Mouse (Mus musculus) bone marrow, adult 2 months (tissue): ENCODE results near the gene Agfg1. TPM values are rescaled to one million over a fixed set of nuclear protein-coding genes. Genes with fewer than 3 reads are reported as not detected.
"Not testable (repeated sequence)": the region's sequence is repeated elsewhere in the genome, so short reads cannot be mapped to it uniquely, and the experiment has no call there.

Source experiments
- H3K27ac ChIP-seq: fragments of 200-500 bp; 2 replicates; pipeline ENCODE4 v1.5.1; 2012; ENCODE audit warnings: low read depth, mild to moderate bottlenecking, control low read depth, inconsistent platforms, low read length; ENCODE audit not compliant: control insufficient read depth, poor library complexity, insufficient read depth
- H3K4me1 ChIP-seq: fragments of 200-500 bp; 2 replicates; pipeline ENCODE4 v1.6.1; 2011; ENCODE audit warnings: low read length; ENCODE audit not compliant: control insufficient read depth, insufficient read depth
- H3K4me3 ChIP-seq: fragments of 200-500 bp; replicated peaks from 2 replicates; pipeline ENCODE3; 2011; ENCODE audit warnings: mild to moderate bottlenecking, low read depth, low read length, control low read depth; ENCODE audit not compliant: control insufficient read depth
- CTCF ChIP-seq: fragments of 200-500 bp; IDR thresholded peaks from 2 replicates; pipeline ENCODE4 v1.5.1; 2011; ENCODE audit warnings: low read length, control low read depth; ENCODE audit not compliant: control insufficient read depth, insufficient read depth
- POLR2A ChIP-seq: fragments of 200-500 bp; IDR thresholded peaks from 2 replicates; pipeline ENCODE4 v1.6.1; 2011; ENCODE audit warnings: low read depth, mild to moderate bottlenecking, control low read depth, low read length, borderline replicate concordance; ENCODE audit not compliant: control insufficient read depth
- WGBS: fragments of 180-500 bp; shearing (Covaris S2); methylation state at CpG from one replicate; pipeline ENCODE4 v1.1.7; 2018; 5-methylcytosine and 5-hydroxymethylcytosine counted together
- polyA plus RNA-seq: library from polyadenylated mRNA; stranded (reverse); fragments of >200 nt; gene quantifications from 2 replicates; pipeline ENCODE4 v1.2.4, GENCODE M21; 2011; ENCODE audit warnings: low replicate concordance; ENCODE audit not compliant: missing spikeins, insufficient read depth, insufficient read length

The Agfg1 gene
- polyA plus RNA-seq, 1 experiment = 15.6 TPM

DNA sequence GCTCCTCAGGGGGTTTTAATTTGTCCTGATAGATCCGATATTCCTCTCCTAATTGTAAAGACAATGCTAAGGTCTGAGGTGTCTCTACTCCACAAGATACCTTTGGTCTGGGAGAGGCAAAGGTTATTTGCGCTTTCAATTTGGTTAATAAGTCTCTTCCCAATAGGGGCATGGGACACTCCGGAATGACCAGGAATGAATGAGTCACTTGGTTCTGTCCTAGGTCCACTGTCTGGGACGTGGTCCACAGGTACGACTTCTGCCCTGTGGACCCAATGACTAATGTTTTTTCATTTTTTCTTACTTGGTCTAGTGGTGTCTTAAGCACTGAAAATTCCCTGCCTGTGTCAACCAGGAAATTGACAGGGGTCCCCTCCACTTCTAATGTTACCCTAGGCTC lies 99.4 kb downstream of the Agfg1 start:
- Histone ChIP-seq H3K27ac (no peak overlapping the region), H3K4me3 (no peak overlapping the region), H3K4me1 (no peaks in the 10 kb centered on the region)
- TF ChIP-seq POLR2A (no peak), CTCF (no peak)
- WGBS = 89% methylated on average over 5 of the region's 5 CpGs

DNA sequence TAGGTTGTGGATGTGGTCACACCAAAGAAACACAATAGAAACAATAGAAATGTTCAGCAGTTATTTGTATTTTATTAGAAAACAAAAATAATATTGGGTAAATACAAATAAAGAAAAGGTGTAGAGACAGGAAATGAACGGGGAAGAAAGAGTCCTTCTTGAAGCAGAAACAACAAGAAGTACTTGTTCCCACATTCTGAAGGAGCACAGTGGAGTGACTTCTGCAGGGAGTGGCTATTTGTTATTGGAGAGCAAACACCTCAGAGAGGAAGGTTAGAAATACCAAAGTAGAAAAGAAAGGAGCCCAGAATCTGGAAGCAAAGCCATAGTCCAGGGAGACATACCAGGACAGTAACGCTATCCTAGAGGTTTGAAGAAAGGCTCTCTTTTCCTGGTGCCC lies 103.2 kb downstream of the Agfg1 start:
- WGBS = 68% methylated on average over 1 of the region's 2 CpGs
- H3K4me3 ChIP-seq, H3K4me1 ChIP-seq, H3K27ac ChIP-seq: not testable (repeated sequence)

DNA sequence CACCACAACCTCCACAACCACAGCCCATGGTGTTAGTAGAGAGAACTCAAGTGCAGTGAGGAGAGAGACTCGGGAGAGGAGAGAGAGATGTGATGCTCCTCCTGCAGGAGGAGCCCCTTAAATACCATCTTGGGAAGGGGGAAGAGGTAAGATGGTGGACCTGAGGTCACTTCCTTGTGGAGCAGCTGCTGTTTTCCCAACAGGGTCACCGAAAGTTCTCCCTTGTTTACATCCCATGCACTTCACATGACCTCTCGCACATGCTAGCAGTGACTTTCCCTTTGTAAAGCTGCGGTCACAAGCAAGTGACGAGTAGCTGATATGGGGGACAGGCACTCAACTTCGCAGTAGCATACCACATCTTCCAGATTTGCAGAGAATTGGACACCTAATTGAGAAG lies 104.0 kb downstream of the Agfg1 start, which contains the start of gene A030003K21Rik:
Gene A030003K21Rik (minus strand): TSS at position 94 of the 400 bp plus-strand sequence.
- not testable (repeated sequence) for H3K4me1 ChIP-seq, H3K4me3 ChIP-seq, H3K27ac ChIP-seq
- no CpG with 5 or more reads among the region's 6 CpGs for WGBS

DNA sequence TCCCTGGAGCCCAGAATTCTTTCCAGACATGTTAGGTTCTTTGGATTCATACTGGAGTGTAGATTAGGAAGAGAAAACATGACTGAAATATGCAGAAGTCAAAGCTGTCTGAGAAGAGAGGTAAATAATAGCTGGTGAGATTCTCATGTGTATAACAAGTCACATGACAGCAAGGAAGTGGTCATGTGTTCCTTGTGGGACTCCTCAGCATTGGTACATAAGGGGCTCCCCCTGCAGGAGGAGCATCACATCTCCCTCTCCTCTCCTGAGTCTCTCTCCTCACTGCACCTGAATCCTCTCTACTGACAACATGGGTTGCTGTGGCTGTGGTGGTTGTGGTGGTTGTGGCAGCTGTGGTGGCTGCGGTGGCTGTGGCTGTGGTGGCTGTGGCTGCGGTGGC lies 106.7 kb downstream of the Agfg1 start:
- 84% methylated on average over 2 of the region's 2 CpGs for WGBS
- H3K27ac ChIP-seq, H3K4me3 ChIP-seq, H3K4me1 ChIP-seq: not testable (repeated sequence)

DNA sequence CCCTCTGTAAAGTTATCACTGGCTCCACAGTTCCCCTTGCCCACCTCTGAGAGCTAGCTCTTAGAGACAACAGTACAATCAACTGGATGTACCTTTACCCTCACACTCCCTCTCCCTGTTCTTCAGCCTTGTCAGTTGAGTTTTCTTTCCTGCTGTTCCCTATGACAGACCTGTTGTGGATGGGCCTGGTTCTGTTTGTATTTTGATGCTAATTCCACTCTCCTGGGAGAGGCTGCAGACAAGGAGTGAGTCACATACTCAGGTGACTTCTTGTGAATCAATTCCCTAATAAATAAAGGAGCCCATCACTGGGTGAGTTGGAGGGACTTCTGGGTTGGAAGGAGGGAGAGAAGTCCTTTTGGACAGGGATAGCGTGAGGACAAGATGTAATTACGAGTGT lies 109.3 kb downstream of the Agfg1 start:
- no peaks in the 10 kb centered on the region for H3K4me1 ChIP-seq
- no peak overlapping the region for H3K4me3 ChIP-seq
- no peak overlapping the region for H3K27ac ChIP-seq
- TF ChIP-seq POLR2A (no peak), CTCF (no peak)
- WGBS = 86% methylated on average over 2 of the region's 2 CpGs

Other genes starting within 250 kb of the Agfg1 start
- gene Mff, start 114.6 kb upstream of the Agfg1 start, polyA plus RNA-seq = 62.4 and 62.8 TPM in 2 replicates
- not detected in 2 replicates for gene Tm4sf20, start 71.0 kb upstream of the Agfg1 start, polyA plus RNA-seq
- gene Gm47791, start 68.2 kb upstream of the Agfg1 start, polyA plus RNA-seq = not detected in 2 replicates
- gene A030005L19Rik, start 73.8 kb downstream of the Agfg1 start, polyA plus RNA-seq = not detected in 2 replicates
- not detected in 2 replicates for gene A030014E15Rik, start 85.4 kb downstream of the Agfg1 start, polyA plus RNA-seq
- not detected in 2 replicates for gene Gm6217, start 91.9 kb downstream of the Agfg1 start, polyA plus RNA-seq
- not detected in 2 replicates for gene A030003K21Rik, start 103.9 kb downstream of the Agfg1 start, polyA plus RNA-seq
- gene Gm7544, start 116.5 kb downstream of the Agfg1 start, polyA plus RNA-seq = not detected in 2 replicates
- gene Gm47955, start 120.8 kb downstream of the Agfg1 start, polyA plus RNA-seq = not detected in 2 replicates
- gene Gm47959, start 161.1 kb downstream of the Agfg1 start, polyA plus RNA-seq = not detected in 2 replicates
- gene Slc19a3, start 199.0 kb downstream of the Agfg1 start, polyA plus RNA-seq = not detected in 2 replicates
- gene Krtap28-10, start 203.0 kb downstream of the Agfg1 start, polyA plus RNA-seq = not detected in 2 replicates
- not detected in 2 replicates for gene Gm47969, start 205.4 kb downstream of the Agfg1 start, polyA plus RNA-seq
- not detected in 2 replicates for gene A030005K14Rik, start 219.9 kb downstream of the Agfg1 start, polyA plus RNA-seq
- not detected in 2 replicates for gene Krtap28-13, start 221.4 kb downstream of the Agfg1 start, polyA plus RNA-seq